Mouse (Mus musculus) CH12.LX (cell line): ENCODE data around the gene Ficd. TPM values are rescaled to one million over a fixed set of nuclear protein-coding genes. Genes with fewer than 3 reads are reported as not detected.

Experiments
- DNase-seq: peaks from one replicate; pipeline ENCODE4 v3.0.0-alpha.2; 2013; ENCODE audit errors: extremely low read depth
- H3K27ac ChIP-seq: 2 replicates; pipeline ENCODE4 v1.5.1; 2012; ENCODE audit warnings: low read depth, mild to moderate bottlenecking, control low read depth, moderate library complexity; ENCODE audit not compliant: insufficient read depth
- H3K27me3 ChIP-seq: replicated peaks from 2 replicates; pipeline ENCODE3; 2012; ENCODE audit warnings: inconsistent platforms
- H3K36me3 ChIP-seq, 2 experiments: replicated peaks in 1 of 2; 2 replicates each; pipeline versions ENCODE3 to v1.6.1; 2012; ENCODE audit warnings: inconsistent platforms in 1 of 2, low read length in 1 of 2, mild to moderate bottlenecking in 1 of 2, mixed read lengths in 1 of 2, moderate library complexity in 1 of 2; ENCODE audit not compliant: control insufficient read depth in 1 of 2, insufficient read depth in 1 of 2
- H3K4me1 ChIP-seq, 2 experiments: 2 replicates each; pipeline ENCODE4 v1.6.1; 2012; ENCODE audit warnings: inconsistent platforms in 1 of 2, moderate library complexity in 1 of 2; ENCODE audit not compliant: insufficient read depth in 2 of 2, control insufficient read depth in 1 of 2
- H3K4me2 ChIP-seq: 2 replicates; pipeline ENCODE4 v1.6.1; 2012; ENCODE audit warnings: low read depth, mild to moderate bottlenecking, control low read depth; ENCODE audit not compliant: poor library complexity, insufficient read depth, severe bottlenecking
- H3K4me3 ChIP-seq, 3 experiments: fragments of 150-350 bp in 1 of 3; sonication (generic) in 1 of 3; replicated peaks in 1 of 3; 2 replicates each; pipeline versions ENCODE3 to v1.5.1; 2011 to 2012; ENCODE audit warnings: low read depth in 2 of 3, low read length in 2 of 3, mild to moderate bottlenecking in 2 of 3, moderate library complexity in 2 of 3, control low read depth in 1 of 3, improper control_type of control experiment in 1 of 3, inconsistent platforms in 1 of 3, mixed read lengths in 1 of 3; ENCODE audit not compliant: poor library complexity in 1 of 3
- H3K79me2 ChIP-seq: replicated peaks from 2 replicates; pipeline ENCODE4 v1.6.1; 2012; ENCODE audit warnings: mild to moderate bottlenecking, moderate library complexity; ENCODE audit not compliant: control insufficient read depth, poor library complexity, insufficient read depth, severe bottlenecking; ENCODE audit errors: extremely low read depth
- H3K9ac ChIP-seq: 2 replicates; pipeline ENCODE4 v1.6.1; 2012; ENCODE audit warnings: low read depth, mild to moderate bottlenecking, control low read depth, moderate library complexity; ENCODE audit not compliant: insufficient read depth
- H3K9me3 ChIP-seq: replicated peaks from 2 replicates; pipeline ENCODE3; 2012; ENCODE audit warnings: low read length, inconsistent platforms, mixed read lengths
- BHLHE40 ChIP-seq: IDR thresholded peaks from 2 replicates; pipeline ENCODE4 v1.6.1; 2011; ENCODE audit warnings: mild to moderate bottlenecking, low read depth, low read length, improper control_type of control experiment
- CHD2 ChIP-seq: IDR thresholded peaks from 2 replicates; pipeline ENCODE4 v1.6.1; 2011; ENCODE audit warnings: low read length, improper control_type of control experiment
- CTCF ChIP-seq, 2 experiments: IDR thresholded peaks in 1 of 2; conservative IDR thresholded peaks in 1 of 2; 2 replicates each; pipeline ENCODE4 v1.5.1; 2011 to 2012; ENCODE audit warnings: low read depth in 2 of 2, low read length in 2 of 2, improper control_type of control experiment in 1 of 2, inconsistent platforms in 1 of 2, mild to moderate bottlenecking in 1 of 2, moderate library complexity in 1 of 2
- ELF1 ChIP-seq: IDR thresholded peaks from 2 replicates; pipeline ENCODE4 v1.6.1; 2014; ENCODE audit warnings: low read depth, mild to moderate bottlenecking, inconsistent platforms, low read length, improper control_type of control experiment
- EP300 ChIP-seq: IDR thresholded peaks from 2 replicates; pipeline ENCODE4 v1.6.1; 2011; ENCODE audit warnings: low read length, improper control_type of control experiment
- ETS1 ChIP-seq: conservative IDR thresholded peaks from 2 replicates; pipeline ENCODE4 v1.6.1; 2012; ENCODE audit warnings: low read depth, mild to moderate bottlenecking, inconsistent platforms, low read length, improper control_type of control experiment, moderate library complexity
- GABPA ChIP-seq: IDR thresholded peaks from 2 replicates; pipeline ENCODE4 v1.6.1; 2012; ENCODE audit warnings: low read depth, low read length, improper control_type of control experiment, inconsistent platforms; ENCODE audit not compliant: insufficient replicate concordance
- HCFC1 ChIP-seq: IDR thresholded peaks from 2 replicates; pipeline ENCODE4 v1.6.1; 2012; ENCODE audit warnings: low read depth, mild to moderate bottlenecking, inconsistent platforms, low read length, improper control_type of control experiment
- IRF4 ChIP-seq: IDR thresholded peaks from 2 replicates; pipeline ENCODE4 v1.6.1; 2014; ENCODE audit warnings: low read depth, mild to moderate bottlenecking, inconsistent platforms, low read length, improper control_type of control experiment
- JUND ChIP-seq: conservative IDR thresholded peaks from 2 replicates; pipeline ENCODE4 v1.6.1; 2011; ENCODE audit warnings: low read depth, low read length, improper control_type of control experiment
- KAT2A ChIP-seq: IDR thresholded peaks from 2 replicates; pipeline ENCODE4 v1.6.1; 2012; ENCODE audit warnings: low read length, improper control_type of control experiment, inconsistent platforms; ENCODE audit not compliant: insufficient replicate concordance
- MAX ChIP-seq: IDR thresholded peaks from 2 replicates; pipeline ENCODE4 v1.6.1; 2011; ENCODE audit warnings: low read length, improper control_type of control experiment
- MAZ ChIP-seq: IDR thresholded peaks from 2 replicates; pipeline ENCODE4 v1.6.1; 2012; ENCODE audit warnings: low read depth, mild to moderate bottlenecking, inconsistent platforms, low read length, improper control_type of control experiment, moderate library complexity
- MEF2A ChIP-seq: IDR thresholded peaks from 2 replicates; pipeline ENCODE4 v1.6.1; 2014; ENCODE audit warnings: low read depth, mild to moderate bottlenecking, inconsistent platforms, low read length, improper control_type of control experiment, borderline replicate concordance
- MYC ChIP-seq: IDR thresholded peaks from 2 replicates; pipeline ENCODE4 v1.6.1; 2011; ENCODE audit warnings: low read depth, mild to moderate bottlenecking, improper control_type of control experiment, low read length
- NELFE ChIP-seq: IDR thresholded peaks from 2 replicates; pipeline ENCODE4 v1.6.1; 2011; ENCODE audit warnings: low read depth, low read length, improper control_type of control experiment
- NRF1 ChIP-seq: IDR thresholded peaks from 2 replicates; pipeline ENCODE4 v1.6.1; 2014; ENCODE audit warnings: low read depth, mild to moderate bottlenecking, inconsistent platforms, low read length, improper control_type of control experiment, moderate library complexity
- PAX5 ChIP-seq: IDR thresholded peaks from 2 replicates; pipeline ENCODE4 v1.6.1; 2012; ENCODE audit warnings: low read length, inconsistent platforms, mixed read lengths
- POLR2A ChIP-seq: IDR thresholded peaks from 2 replicates; pipeline ENCODE4 v1.6.1; 2011; ENCODE audit warnings: low read depth, mild to moderate bottlenecking, improper control_type of control experiment, low read length
- RAD21 ChIP-seq: IDR thresholded peaks from 2 replicates; pipeline ENCODE4 v1.6.1; 2011; ENCODE audit warnings: low read depth, mild to moderate bottlenecking, low read length, improper control_type of control experiment, moderate library complexity
- RCOR1 ChIP-seq: conservative IDR thresholded peaks from 2 replicates; pipeline ENCODE4 v1.6.1; 2012; ENCODE audit warnings: low read depth, mild to moderate bottlenecking, inconsistent platforms, low read length, improper control_type of control experiment
- SIN3A ChIP-seq: IDR thresholded peaks from 2 replicates; pipeline ENCODE4 v1.6.1; 2012; ENCODE audit warnings: low read length, improper control_type of control experiment, inconsistent platforms
- TBP ChIP-seq: conservative IDR thresholded peaks from 2 replicates; pipeline ENCODE4 v1.6.1; 2011; ENCODE audit warnings: low read depth, low read length, improper control_type of control experiment
- TCF12 ChIP-seq: IDR thresholded peaks from 2 replicates; pipeline ENCODE4 v1.6.1; 2014; ENCODE audit warnings: low read depth, mild to moderate bottlenecking, inconsistent platforms, low read length, improper control_type of control experiment
- USF2 ChIP-seq: conservative IDR thresholded peaks from 2 replicates; pipeline ENCODE4 v1.6.1; 2011; ENCODE audit warnings: low read depth, low read length, improper control_type of control experiment
- ZKSCAN1 ChIP-seq: IDR thresholded peaks from 2 replicates; pipeline ENCODE4 v1.6.1; 2012; ENCODE audit warnings: low read depth, inconsistent platforms, low read length, improper control_type of control experiment, borderline replicate concordance
- ZMIZ1 ChIP-seq: IDR thresholded peaks from 2 replicates; pipeline ENCODE4 v1.6.1; 2012; ENCODE audit warnings: low read depth, mild to moderate bottlenecking, inconsistent platforms, low read length, improper control_type of control experiment
- ZNF384 ChIP-seq: IDR thresholded peaks from 2 replicates; pipeline ENCODE4 v1.6.1; 2012; ENCODE audit warnings: low read depth, low read length, improper control_type of control experiment, inconsistent platforms
- dilution Hi-C: fragments of 300-500 bp; cut with MboI; formaldehyde crosslinking; loops from 2 replicates; pipeline ENCODE4 v1.14.3; 2020; ENCODE audit warnings: low sequenced_read_pairs; ENCODE audit not compliant: extremely low pct_unique_long_range_greater_than_20kb, extremely low pct_ligation_motif_present
- in situ Hi-C: fragments of 300-500 bp; cut with MboI; formaldehyde crosslinking; loops from 3 replicates; pipeline ENCODE4 v1.14.3; 2019; ENCODE audit warnings: low sequenced_read_pairs, low pct_ligation_motif_present, low pct_unique_long_range_greater_than_20kb, mixed read lengths
- polyA plus RNA-seq: library from polyadenylated mRNA; unstranded; fragments of >175 nt; gene quantifications from 2 replicates; pipeline ENCODE4 v1.2.1, GENCODE M21; 2012; ENCODE audit warnings: low read depth; ENCODE audit not compliant: insufficient read length
- total RNA-seq, 2 experiments: library from RNA; depleted of rRNA; stranded (reverse); fragments of 300-350 nt in 1 of 2; fragments of >200 nt in 1 of 2; gene quantifications; 2 replicates each; pipeline ENCODE4 v1.2.3; 2012 to 2014

The Ficd gene
- total and polyA plus RNA-seq, 3 experiments, result 2.4 to 2.5 (median 2.4) TPM

GRCm38 (mm10) chr5:113768806-113769205, 33.2 kb downstream of the Ficd start:
- Histone ChIP-seq H3K4me2 (no peak overlapping the region), H3K4me3 (no peak overlapping the region), H3K36me3 (peaks cover 29 to 53% of the 10 kb centered on the region in 2 experiments), H3K9me3 (no peaks in the 10 kb centered on the region), H3K9ac (no peak overlapping the region), H3K79me2 (peaks cover 82% of the 10 kb centered on the region), H3K27ac (no peak overlapping the region), H3K27me3 (no peaks in the 10 kb centered on the region), H3K4me1 (peaks cover 31 to 67% of the 10 kb centered on the region in 2 experiments)
- dilution Hi-C loops, result no loop called here
- TF ChIP-seq CTCF (conservative IDR thresholded peaks at IDR 0.05 in 1 of 2, IDR thresholded peaks at IDR 0.05 in 1 of 2; ENCODE audit: low read depth in 2 of 2, low read length in 2 of 2) (no peak), ZNF384 (no peak), ETS1 (no peak), RCOR1 (no peak), MAZ (no peak), MYC (no peak), PAX5 (no peak), ZKSCAN1 (no peak)
- no peak for DNase-seq
- in situ Hi-C loops, result no loop called here

DNA sequence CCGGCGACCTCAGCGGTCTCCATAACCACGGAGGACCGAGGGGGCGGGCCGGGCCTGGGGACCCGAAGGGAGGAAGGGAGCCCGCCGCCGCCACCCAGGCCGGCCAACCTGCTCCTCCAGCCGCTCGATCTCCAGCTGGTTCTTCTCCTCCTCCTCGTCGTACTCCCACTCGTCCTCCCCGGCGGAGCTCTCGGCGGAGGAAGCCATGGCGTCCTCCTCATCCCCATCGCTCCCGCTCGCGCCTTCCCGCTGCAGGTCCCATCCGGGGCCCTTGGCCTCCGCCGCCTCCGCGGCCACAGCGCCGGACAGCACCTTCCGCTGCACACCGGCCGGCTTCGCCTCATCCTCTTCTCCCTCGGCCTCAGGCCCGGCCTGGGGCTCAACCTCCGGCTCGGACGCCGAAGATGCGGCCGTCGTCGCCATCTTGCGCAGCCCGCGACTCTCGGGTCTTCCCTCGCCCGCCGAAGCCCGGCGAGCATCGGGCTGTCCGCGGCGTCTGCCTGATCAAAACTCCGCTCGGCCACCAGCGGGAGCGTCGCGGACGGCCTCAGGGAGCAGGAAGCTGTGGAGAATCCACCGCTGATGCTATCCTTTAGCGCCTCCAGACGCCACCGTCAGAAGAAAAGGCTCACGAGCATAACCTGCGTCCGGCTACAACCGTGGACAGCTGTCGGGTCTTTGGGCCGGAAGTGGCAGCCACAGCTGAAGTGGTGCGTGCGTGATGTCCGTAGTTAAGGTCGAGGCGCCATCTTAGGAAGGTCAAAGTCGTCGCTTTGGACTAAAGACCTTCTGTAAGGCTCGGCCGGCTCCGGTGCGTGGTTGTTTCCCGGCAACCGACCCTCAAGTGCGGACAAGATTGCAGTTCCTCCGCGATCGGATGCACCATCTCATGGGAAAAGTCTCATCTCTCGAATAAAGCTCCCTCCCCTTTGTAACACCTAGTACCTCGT, 35.9 kb downstream of the Ficd start:
- Histone ChIP-seq H3K9ac (peak overlapping the region; percentile 92), H3K4me1 (peaks cover 35 to 67% of the 10 kb centered on the region in 2 experiments), H3K36me3 (peaks cover 38 to 53% of the 10 kb centered on the region in 2 experiments), H3K4me2 (peak overlapping the region; percentile 94), H3K9me3 (no peaks in the 10 kb centered on the region), H3K27ac (peak overlapping the region; percentile 82), H3K27me3 (no peaks in the 10 kb centered on the region), H3K4me3 (peak overlapping the region; percentile 90 to 100 (median 98)), H3K79me2 (peaks cover 63% of the 10 kb centered on the region)
- in situ Hi-C loops (loop anchor here (10.0 kb wide), 1 partner anchor 63 kb away; the partner anchor contains the start of gene Selplg), dilution Hi-C loops (no loop called here)
- DNase-seq, result peak; percentile 90
- TF ChIP-seq ZMIZ1 (no peak; the same call in 1 of the 2 replicates), HCFC1 (peak; percentile 92), NRF1 (peak; percentile 70), ZKSCAN1 (no peak), RAD21 (no peak), USF2 (no peak), TCF12 (0 out of 2 replicates have a peak, but pooled peaks have one; percentile 23), POLR2A (peak; percentile 81), JUND (no peak), MYC (peak; percentile 84), ETS1 (peak; percentile 47; the same call in 1 of the 2 replicates), KAT2A (peak; percentile 87; the same call in 1 of the 2 replicates), IRF4 (no peak; the same call in 1 of the 2 replicates), NELFE (peak; percentile 52), ELF1 (peak; percentile 89), CTCF (conservative IDR thresholded peaks at IDR 0.05 in 1 of 2, IDR thresholded peaks at IDR 0.05 in 1 of 2; ENCODE audit: low read depth in 2 of 2, low read length in 2 of 2) (peak in 1 of 2 experiments; percentile 21; a peak in 2 of 4 replicates), EP300 (0 out of 2 replicates have a peak, but pooled peaks have one; percentile 30), TBP (0 out of 2 replicates have a peak, but pooled peaks have one; percentile 9), MEF2A (peak; percentile 48; the same call in 1 of the 2 replicates), BHLHE40 (peak; percentile 78), SIN3A (peak; percentile 72), CHD2 (peak; percentile 47), RCOR1 (peak; percentile 87), GABPA (peak; percentile 5; the same call in 1 of the 2 replicates), MAX (peak; percentile 100)
